Mouse (Mus musculus) ovary, adult 18-20 months (tissue): ENCODE data around the gene Pgap2.
"Not testable (repeated sequence)": the region's sequence is repeated elsewhere in the genome, so short reads cannot be mapped to it uniquely, and the experiment has no call there.

Experiments
- DNase-seq: peaks from one replicate; pipeline ENCODE4 v3.0.0; 2022; ENCODE audit warnings: low spot score, mixed read lengths

Pgap2 gene

DNA sequence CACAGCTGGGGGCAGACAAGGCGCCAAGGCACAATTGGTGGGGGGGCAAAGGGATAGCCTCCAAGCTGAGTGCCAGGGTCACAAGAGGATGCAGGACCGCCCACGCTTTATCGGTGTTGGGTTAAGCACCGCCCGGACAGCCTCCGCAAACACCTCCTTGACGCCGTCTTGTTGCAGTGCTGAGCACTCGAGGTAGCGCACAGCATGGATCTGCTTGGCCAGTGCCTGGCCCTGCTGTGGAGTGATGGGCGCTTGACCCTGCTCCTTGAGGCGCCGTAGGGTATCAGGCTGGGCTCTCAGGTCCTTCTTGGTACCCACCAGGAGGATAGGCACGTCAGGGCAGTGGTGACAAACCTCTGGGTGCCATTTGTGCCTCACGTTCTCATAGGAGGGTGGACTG is 29.6 kb downstream of the Pgap2 start:
- no peak for DNase-seq

- DNase-seq, result no peak
Measured at GRCm38 (mm10) chr7:102242371-102242770, 32.4 kb downstream of the Pgap2 start.

- no peak for DNase-seq
Measured at GRCm38 (mm10) chr7:102242917-102243316, 32.9 kb downstream of the Pgap2 start.

- no peak for DNase-seq
Measured at GRCm38 (mm10) chr7:102243870-102244269, 33.9 kb downstream of the Pgap2 start.

DNA sequence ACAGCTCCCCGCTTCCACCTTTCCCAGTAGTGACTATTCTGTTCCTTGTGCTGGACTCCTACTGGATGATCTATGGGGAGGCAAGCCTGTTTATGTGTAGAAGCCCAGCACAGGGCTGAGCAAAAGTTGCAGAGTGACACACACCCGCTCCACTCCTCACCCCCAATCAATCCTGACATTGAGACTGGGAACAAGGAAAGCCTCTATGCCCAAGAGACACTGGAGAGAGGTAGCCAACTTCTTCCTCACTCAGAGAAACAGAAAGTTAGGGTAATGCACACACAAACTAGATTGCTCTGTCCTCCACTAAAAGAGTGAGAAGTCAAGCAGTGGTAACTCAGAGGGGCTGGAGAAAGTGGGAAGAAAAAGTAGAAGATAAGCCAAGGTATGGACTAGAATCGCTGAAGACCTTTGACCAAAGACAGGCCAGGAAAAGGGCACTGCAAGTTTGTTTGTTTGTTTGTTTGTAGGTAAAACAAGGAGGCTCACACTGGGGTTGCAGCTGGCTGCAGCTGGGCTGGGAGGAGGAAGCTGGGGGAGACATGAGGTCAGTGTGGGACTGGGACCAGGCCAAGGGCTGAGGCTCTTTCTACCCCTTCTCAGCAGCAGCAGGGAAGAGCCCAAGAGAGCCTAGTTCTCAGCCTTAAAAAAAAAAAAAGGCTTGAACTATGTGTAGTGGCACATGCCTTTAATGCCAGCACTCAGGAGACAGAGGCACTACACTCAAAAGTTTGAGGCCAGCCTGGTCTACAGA is 35.0 kb downstream of the Pgap2 start:
- no peak for DNase-seq

- no peak for DNase-seq
Measured at GRCm38 (mm10) chr7:102245775-102246174, 35.8 kb downstream of the Pgap2 start.

GRCm38 (mm10) chr7:102246265-102246664 is 36.3 kb downstream of the Pgap2 start:
- no peak for DNase-seq

DNA sequence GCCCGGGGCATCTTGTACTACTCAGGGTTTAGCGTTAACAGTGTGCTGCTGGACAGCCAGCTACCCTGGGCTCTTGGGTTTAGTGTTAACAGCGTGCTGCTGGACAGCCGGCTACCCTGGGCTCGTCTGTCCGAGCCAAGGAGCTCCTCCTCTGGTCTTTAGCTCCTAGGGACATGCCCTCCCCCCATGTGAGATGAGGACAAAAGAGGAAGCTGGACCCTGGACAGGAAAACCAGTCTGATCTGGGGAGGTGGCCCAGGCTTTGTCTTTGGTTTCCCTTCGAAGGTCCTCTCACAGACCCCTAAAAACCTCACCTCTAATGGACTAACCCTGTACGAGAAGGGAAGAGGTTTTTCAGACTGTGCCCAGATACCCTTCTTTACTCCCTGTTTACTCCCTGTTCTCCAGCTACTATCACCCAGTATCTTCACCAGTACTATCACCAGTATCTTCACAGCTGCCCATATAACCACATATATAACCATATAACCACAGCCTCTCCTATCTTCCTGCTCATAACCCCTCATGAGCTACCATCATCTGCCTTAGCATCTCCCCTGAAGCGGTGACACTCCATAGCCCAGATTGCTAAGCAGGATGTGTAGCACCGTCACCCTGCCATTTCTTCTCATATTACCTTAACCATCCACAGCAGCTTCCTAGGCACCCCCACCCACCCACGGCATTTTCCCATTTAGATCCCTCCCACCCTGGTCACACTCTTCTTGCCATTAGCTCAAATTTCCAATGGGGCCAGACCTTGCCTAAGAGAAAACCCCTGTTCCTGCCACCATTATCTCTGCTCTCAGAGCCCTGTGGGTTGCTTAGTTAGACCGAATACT is 37.2 kb downstream of the Pgap2 start:
- DNase-seq, result no peak

DNA sequence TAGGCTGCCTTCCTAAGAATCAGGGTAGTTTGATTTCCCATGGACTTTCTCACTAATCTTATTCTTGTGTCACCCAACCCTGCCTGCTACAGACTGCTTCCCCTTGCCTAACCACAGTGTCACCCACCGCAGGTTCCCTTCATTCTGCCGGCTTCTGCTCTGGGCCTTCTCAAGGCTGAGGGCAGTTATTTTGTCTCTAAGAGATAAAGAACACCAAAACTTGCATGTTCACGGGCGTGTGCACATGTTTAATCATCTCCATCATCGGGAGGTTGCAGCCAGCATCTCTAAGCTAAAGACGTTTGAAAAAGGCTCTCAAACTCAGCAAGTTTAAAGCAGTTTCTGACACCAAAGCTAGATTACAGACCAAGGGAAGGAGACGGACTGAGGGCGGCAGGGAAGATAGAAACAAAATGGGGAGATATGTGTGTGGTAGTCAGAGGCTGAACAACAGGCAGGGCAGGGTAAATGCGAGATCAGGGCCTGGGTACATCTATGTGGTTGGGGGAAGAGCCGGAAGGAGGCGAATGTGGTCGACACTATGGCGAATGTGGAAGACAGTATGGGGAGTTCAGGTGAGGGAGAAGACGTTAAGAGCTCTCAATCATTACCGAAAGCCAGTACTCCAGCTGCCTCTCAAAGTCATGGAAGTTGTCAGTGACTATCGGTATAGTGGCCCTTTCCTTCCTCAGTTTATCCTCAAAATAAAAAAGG is 38.8 kb downstream of the Pgap2 start:
- no peak for DNase-seq

DNA sequence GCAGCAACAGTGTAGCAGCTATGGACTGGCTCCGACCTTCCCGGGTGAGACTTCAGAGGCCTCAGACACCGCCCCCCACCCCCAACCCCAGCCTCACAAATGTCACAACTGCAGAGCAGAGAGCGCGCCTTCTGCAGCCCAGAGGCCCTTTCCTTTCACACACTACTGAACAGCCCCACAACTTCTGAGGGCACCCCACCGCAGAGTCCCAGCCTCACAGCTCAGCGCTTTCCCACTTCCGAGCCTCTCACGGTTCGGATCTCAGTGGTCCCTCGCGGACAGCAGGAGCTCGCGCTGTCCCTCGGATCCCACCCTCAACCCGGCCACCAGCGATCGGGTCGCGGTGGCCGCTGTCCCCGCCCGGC is 39.5 kb downstream of the Pgap2 start:
- no peak for DNase-seq

GRCm38 (mm10) chr7:102249896-102250630 is 40.1 kb downstream of the Pgap2 start:
- peak; percentile 63 for DNase-seq

DNA sequence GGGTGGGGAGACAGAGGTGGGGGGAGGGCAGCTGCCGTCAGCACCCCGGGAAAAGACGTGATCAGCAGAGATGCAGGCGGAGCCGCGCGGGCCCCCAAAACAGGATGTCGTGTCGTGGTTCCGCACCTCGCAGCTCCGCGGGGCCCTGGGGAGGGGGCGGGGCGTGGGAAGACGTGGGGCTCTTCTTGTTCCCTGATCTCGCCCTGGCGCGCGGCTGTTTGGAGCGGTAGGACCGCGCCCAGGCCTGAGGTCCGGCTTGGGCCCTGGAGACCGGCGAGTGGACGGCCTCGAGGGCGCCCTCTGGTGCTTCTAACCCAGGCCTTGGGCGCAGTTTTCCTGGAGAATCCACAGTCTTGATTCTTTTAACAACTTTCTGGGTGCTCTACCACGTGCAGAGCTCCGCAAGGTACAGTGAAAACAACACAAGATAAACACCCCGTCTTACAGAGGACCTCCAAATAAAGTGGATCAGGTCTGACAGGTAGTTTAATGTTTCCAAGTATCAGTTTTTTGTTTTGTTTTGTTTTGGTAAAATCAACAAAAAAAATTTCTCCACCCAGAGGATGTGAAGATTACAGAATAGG is 40.7 kb downstream of the Pgap2 start:
- DNase-seq, result peak; percentile 83

- DNase-seq, result no peak
Measured at GRCm38 (mm10) chr7:102253631-102254030, 43.6 kb downstream of the Pgap2 start.

GRCm38 (mm10) chr7:102255954-102256353 is 45.9 kb downstream of the Pgap2 start, which contains the start of gene Rhog:
Gene Rhog (minus strand): TSS chr7:102256054.
- no peak for DNase-seq

GRCm38 (mm10) chr7:102256636-102257035 is 46.6 kb downstream of the Pgap2 start:
- no peak for DNase-seq

DNA sequence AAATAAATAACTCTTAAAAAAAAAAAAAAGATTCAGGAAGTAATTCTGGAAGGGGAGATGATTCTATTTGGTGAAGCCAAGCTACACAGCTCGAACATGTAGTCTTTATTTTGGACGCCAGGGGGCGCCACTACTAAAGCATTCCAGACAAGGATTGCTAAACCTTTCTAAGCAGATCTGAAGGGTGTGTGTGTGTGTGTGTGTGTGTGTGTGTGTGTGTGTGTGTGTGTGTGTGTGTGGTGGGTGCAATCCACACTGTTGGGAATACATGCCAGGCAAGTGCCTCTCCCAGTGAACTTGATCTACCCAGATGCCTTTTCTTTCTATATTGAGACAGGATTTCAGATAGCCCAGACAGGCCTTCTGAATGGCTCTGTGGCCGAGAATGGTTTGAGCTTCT is 48.2 kb downstream of the Pgap2 start:
- no peak for DNase-seq

DNA sequence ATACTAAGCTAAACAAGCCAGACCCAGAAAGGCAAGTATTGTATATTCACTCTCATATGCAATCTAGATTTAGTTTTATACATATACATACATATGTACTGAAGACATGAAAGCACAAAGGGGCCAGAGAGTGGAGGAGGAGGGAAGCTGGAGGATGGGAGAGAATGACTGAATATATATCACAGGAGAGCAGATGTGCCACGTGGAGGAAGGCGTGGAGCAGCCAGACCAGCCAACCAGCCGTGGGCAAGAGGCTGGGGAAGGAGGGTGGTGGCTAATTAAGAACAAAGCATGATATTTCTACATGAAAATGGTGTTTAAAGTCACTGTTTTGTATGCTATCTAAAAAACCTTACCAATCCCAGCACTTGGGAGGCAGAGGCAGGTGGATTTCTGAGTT is 48.7 kb downstream of the Pgap2 start:
- no peak for DNase-seq

GRCm38 (mm10) chr7:102259716-102260479 is 49.9 kb downstream of the Pgap2 start:
- DNase-seq, result no peak

- no peak for DNase-seq
Measured at GRCm38 (mm10) chr7:102260518-102260917, 50.5 kb downstream of the Pgap2 start.

DNA sequence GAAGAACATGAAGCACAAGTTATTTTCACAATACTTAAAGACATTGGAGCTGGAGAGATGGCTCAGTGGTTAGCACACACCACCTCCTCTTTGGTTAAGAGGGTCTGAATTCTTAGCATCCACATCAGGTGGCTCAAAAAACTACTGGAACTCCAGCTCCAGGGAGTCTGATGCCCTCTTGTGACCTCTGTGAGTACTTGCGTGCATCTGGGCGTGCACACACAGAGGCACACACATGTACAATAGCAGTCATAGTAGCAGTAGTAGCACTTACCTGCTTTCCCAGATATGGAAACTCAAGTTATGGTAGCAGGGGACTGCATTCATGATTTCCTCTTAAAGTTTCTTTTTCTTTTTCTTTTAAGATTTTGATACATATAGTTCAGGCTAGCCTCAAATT is 53.0 kb downstream of the Pgap2 start:
- no peak for DNase-seq

DNA sequence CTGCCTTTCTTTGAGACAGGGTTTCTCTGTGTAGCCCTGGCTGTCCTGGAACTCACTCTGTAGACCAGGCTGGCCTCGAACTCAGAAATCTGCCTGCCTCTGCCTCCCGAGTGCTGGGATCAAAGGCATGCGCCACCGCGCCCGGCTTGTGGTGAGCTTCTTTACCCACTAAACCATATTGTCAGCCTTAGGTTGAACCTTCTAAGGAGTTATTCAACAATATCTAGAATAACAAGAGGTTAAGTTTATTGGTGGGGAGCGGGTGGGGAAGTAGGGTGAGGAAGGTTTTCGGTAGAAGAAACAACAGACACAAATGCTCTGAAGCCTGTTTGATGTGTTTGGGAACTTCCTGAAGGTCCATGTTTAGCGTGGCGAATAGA is 56.0 kb downstream of the Pgap2 start:
- not testable (repeated sequence) for DNase-seq
